Mouse (Mus musculus) c-Kit-positive CD71-negative TER-119-negative erythroid progenitor cells, embryonic 14.5 days (primary cell): ENCODE data around the gene Atp6ap1l.
"Not testable (repeated sequence)": the region's sequence is repeated elsewhere in the genome, so short reads cannot be mapped to it uniquely, and the experiment has no call there.

Experiments
- DNase-seq: peaks from one replicate; pipeline ENCODE4 v3.0.0-alpha.2; 2013; ENCODE audit warnings: low read depth

The Atp6ap1l gene

GRCm38 (mm10) chr13:90905176-90905575, at the start of gene Atp6ap1l:
Gene Atp6ap1l (minus strand): TSS chr13:90905355.
- DNase-seq, result no peak

DNA sequence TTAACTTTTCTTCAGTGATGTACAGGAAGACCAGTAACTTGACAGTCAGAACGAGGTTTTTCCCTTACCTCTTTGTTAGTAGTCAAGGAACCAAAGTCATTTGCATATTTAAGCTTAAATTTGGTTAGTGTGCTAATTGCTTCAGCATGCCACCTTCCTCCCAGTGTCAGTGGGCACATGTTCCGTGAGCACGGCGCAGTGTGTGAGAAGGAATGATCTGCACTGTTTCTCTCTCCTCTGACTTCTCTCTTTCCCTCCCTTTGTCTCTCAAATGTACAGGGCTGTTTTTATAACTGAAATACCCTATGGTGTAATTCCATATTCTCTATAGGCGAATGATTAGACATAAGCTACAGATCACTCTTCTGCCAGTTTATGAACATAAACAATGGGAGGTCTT, 34.4 kb upstream of the Atp6ap1l start:
- no peak for DNase-seq

DNA sequence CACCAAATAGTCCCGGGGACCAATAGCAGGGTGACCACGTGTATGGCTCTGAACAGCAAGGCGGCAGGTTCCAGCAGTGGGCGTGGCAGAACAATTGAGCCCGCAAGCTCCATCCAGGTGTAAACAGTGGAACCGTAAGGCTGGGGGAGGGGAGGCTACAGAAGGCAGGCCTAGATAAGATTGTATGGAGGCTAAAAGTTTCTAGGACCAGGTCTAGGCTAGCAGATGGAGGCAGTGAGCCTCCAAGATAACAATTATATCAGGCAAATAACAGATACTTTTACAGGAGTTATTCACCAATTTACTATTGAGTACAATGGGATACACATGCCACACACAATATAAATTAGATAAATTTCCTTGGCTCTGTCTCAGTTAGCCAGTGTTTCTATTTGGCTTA, 34.0 kb upstream of the Atp6ap1l start:
- DNase-seq, result no peak

- DNase-seq, result no peak
Measured at GRCm38 (mm10) chr13:90935852-90936251, 30.7 kb upstream of the Atp6ap1l start.

DNA sequence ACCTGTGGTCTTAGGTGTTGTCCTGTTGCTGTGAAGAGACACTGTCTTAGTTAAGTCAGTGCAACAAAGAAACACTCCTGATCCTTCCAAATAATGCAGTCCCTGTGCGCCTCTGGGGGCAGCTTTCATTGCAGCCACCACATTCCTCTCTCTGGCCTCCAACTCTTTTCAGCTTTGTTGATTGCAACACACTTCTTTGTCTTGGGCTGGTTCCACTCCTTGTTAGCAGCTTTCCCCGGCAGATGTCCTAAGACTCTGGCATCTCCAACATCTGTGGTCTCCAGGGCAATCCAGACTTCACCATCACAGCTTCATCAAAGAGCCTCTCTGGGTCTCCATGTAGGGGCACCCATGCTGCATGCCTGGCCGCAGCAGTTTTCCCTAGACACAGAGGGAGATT, 28.1 kb upstream of the Atp6ap1l start:
- no peak for DNase-seq

DNA sequence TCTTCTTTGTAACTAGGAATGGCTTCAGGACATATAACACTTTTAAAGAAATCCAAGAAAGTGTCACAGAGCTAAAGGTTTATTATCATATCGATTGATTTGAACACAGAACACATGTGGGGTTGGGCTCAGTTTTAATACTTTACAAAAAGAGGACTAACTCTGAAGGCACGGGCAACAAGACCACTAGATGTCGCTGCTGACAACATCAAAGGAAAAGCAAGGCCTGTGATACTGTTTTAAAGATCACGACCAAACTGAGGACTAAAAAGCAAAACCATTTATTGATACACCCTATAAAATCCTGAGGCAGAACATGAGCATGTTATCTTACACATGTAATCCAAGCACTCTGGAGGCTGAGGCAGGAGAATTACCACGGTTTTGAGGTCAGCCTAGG, 24.7 kb upstream of the Atp6ap1l start:
- peak; percentile 70 for DNase-seq

DNA sequence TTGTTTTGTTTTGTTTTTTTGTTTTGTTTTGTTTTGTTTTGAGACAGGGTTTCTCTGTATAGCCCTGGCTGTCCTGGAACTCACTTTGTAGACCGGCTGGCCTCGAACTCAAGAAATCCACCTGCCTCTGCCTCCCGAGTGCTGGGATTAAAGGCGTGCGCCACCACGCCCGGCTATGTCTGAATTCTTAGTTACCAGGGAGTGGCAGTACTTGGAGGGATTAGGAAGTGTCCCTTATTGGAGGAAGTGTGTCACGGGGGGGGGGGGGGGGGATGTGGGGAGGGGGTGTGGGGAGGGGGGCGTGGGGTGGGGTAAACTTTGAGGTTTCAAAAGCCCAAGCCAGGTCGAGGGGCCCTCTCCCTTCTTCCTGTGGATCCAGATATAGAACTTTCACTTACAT, 23.1 kb upstream of the Atp6ap1l start:
- not testable (repeated sequence) for DNase-seq

DNA sequence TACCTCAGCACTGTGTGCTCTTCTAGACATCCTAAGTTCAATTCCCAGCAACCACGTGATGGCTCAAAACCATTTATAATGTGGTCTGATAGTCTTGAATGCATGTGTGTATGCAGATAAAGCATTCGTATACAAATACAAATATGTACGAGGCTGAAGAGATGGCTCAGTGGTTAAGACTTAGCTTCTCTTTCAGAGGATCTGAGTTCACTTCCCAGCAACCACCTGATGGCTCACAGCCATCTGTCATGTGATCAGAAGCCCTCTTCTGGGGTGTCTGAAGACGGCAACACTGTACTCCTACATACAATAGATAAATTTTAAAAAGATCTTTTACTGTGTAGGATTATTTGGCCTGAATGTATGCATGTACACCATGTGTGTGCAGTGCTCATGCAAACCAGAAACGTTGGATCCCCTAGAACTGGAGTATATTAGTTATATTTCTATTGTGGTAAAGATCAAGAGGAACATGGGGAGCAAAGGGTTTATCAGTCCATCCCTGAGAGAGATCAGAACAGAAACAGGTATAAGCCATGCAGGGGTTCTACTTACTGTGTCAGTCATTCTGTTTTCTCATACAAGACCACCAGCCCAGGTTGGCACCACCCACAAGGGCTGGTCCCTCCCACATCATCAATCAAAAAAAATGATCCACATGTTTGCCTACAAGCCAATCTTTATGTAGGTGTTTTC, 21.9 kb upstream of the Atp6ap1l start:
- DNase-seq, result no peak

GRCm38 (mm10) chr13:90926125-90926765, 21.1 kb upstream of the Atp6ap1l start:
- DNase-seq, result no peak

DNA sequence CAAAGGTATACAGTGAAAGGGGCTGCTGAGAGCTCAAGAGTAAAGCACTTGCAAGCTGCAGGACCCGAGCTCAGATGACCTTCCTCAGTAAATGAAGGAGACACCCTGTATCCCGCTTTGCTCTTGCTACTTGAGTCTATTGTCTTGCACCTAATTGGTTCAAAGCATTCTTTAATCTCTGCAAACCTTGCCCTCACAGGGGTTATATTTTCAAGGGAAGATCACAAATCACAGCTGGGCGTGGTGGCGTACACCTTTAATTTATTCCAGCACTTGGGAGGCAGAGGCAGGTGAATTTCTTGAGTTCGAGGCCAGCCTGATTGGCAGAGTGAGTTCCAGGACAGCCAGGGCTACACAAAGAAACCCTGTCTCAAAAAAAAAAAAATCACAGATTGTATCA, 20.0 kb upstream of the Atp6ap1l start:
- DNase-seq, result no peak

DNA sequence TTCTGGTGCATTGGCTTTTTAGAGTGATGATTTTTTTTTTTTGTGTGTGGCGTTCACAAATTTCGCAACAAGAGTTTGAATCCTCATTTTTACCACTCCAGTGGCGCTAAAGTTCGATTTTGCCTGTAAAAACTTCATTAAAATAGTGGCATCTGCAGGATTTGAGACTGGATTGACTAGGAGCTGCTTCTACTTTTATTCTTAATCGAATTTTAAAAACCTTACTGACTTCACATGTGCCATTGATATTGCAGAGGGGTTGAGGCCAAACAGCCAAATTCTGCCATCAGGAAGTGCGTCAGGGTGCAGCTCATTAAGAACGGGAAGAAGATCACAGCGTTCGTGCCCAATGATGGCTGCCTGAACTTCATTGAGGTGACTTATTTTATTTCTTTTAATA, 18.9 kb upstream of the Atp6ap1l start:
- no peak for DNase-seq

DNA sequence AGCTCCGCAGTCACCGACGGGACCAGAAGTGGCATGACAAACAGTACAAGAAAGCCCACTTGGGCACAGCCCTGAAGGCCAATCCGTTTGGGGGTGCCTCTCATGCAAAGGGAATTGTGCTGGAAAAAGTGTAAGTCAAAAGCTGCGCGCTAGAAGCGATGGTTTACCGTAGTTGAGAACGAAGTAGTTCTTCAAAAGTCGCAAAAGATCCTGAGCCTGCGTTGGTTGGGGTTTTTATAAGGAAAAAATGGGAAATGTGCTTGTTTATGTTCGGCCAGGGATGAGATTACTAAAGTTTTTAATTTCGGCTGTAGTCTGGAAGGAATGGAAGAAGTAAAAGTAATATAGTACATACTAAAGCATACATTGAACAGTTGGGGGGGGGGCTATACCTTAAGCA, 18.5 kb upstream of the Atp6ap1l start:
- not testable (repeated sequence) for DNase-seq

DNA sequence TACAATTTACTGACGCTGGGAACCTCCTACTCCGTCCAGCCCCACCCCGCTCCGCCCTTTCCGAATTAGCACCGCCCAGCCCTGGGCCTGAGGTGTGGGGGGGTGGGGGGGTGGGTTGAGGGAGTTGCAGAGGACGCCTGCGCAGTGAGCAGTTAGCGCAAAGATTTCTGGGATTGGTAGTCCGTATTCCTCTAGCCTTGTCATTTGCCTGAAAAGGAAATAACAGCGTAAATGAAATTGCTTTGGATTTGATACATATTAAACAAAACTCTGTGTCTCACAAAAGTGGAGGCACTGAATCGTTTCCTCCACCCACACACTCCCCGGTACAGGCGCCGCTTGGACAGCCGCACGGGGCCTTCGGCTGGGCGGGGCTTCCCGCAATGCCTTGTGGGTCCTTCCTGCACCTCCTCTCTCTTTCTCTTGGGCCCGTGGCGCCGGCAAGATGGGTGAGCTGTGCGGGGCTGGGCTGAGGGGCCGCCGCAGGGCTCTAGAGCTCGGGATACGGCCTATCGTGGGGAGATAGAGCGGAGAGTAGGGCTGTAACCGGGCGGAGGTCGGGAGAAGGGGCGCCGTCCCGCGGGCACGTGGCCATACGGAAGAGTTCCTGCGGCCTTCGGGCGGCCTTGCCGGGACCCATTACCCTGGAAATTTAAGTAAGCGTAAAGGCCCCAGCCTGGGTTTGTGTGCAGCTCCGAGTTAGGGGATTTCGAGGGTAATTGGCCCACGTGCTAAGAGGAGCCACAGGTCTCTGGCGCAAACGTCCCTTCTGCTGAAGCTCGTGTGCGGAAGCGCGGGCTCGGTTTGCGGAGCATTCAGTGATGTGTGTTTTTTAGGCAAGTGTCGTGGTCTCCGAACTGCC, 17.8 kb upstream of the Atp6ap1l start, which contains the start of gene Rps23:
Gene Rps23, plus strand, starts transcription at position 208 of the 862 bp plus-strand sequence.
- peak; percentile 87 for DNase-seq

- DNase-seq, result no peak
Measured at GRCm38 (mm10) chr13:90914721-90915120, 9.6 kb upstream of the Atp6ap1l start.

GRCm38 (mm10) chr13:90913675-90914192, 8.6 kb upstream of the Atp6ap1l start:
- no peak for DNase-seq

GRCm38 (mm10) chr13:90912760-90913674, 7.9 kb upstream of the Atp6ap1l start:
- no peak for DNase-seq

GRCm38 (mm10) chr13:90907376-90907775, 2.2 kb upstream of the Atp6ap1l start:
- no peak for DNase-seq

- DNase-seq, result no peak
Measured at GRCm38 (mm10) chr13:90896821-90897220, 8.3 kb downstream of the Atp6ap1l start.

GRCm38 (mm10) chr13:90896098-90896497, 9.1 kb downstream of the Atp6ap1l start:
- no peak for DNase-seq

- no peak for DNase-seq
Measured at GRCm38 (mm10) chr13:90894819-90895218, 10.3 kb downstream of the Atp6ap1l start.

DNA sequence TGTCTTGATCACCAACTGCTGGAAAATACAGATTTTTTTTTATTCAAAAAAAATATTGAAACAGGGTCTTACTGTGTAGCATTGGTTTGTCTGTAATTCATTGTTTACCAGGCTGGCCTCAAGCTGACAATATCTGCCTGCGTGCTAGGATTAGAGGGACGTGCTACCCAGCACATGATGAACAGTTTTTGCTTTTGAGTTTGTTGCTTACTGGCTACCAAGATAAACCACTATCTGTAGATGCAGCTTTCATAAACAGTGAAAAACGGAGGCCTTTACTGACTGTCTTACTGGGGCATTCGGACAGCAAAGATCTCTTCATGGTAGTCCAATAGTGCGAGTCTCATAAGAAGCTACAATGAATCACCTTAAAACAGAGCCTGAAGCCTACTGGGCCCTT, 15.0 kb downstream of the Atp6ap1l start:
- DNase-seq, result no peak
